Comparison of ENCODE assay signal across 7 mouse cellular contexts in the genomic region with DNA sequence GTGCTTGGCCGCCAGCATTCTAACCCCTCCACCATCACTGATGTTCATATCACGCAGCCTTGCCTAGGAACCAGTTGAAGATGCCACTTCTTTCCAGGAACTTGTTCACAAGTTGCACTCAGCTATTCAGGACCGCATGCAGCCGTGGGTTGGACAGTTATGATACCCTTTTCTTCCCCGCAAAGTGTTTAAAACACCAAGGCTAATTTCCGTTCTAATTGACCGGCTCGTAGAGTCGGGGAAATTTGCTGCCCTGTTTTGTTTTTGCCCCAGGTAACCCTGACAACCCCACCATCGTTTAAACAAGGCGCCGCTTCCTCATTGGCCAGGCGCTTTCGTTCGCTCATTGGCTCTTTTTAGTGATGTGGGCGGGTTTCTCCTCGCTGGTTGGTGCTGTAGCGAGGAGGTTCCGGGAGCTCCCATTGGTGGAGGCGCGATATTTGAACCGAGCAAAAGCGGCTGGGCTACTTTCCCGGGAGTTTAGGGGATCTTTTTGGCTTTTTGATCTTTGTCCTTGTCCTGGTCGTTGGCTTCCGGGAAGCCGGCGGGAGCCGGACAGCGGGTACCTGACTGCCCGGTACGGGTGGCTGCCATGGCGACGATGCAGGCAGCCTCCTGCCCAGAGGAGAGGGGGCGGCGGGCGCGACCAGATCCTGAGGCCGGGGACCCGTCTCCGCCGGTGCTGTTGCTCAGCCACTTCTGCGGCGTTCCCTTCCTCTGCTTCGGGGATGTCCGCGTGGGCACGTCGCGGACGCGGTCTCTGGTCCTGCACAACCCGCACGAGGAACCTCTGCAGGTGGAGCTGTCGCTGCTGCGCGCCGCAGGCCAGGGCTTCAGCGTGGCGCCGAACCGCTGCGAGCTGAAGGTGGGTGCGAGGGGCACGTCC. TPM values are rescaled to one million over a fixed set of nuclear protein-coding genes. Genes with fewer than 3 reads are reported as not detected.
DNase-seq lines count a peak whose midpoint lies in the region; ATAC-seq and TF ChIP-seq lines count a peak whose summit lies in the region.

A gene (plus strand): TSS at position 433 of the 886 bp plus-strand sequence.

- no peak for TF ChIP-seq CTCF in intestine, postnatal 0 days (IDR thresholded peaks at IDR 0.05; ENCODE audit: low read depth)
- TF ChIP-seq CTCF in small intestine, adult 2 months (IDR thresholded peaks at IDR 0.05; ENCODE audit: extremely low read depth, insufficient read length, insufficient replicate concordance, low read depth, low read length) = no peak

- no peaks in the 10 kb centered on the region for H3K27me3 ChIP-seq in embryonic facial prominence, embryonic 10.5 days (replicated peaks; ENCODE audit: low read depth, poor library complexity, severe bottlenecking)
- no peaks in the 10 kb centered on the region for H3K27me3 ChIP-seq in intestine, postnatal 0 days (replicated peaks; ENCODE audit: control insufficient read depth, insufficient read depth, low read length)
- H3K27me3 ChIP-seq in midbrain, embryonic 12.5 days = no peaks in the 10 kb centered on the region
- H3K27me3 ChIP-seq in small intestine, adult 2 months (ENCODE audit: control insufficient read depth, insufficient read depth, low read length) = no peaks in the 10 kb centered on the region

- no peaks in the 10 kb centered on the region for H3K9me3 ChIP-seq in embryonic facial prominence, embryonic 10.5 days
- H3K9me3 ChIP-seq in intestine, postnatal 0 days (ENCODE audit: control insufficient read depth) = no peaks in the 10 kb centered on the region
- H3K9me3 ChIP-seq in midbrain, embryonic 12.5 days = no peaks in the 10 kb centered on the region

- H3K36me3 ChIP-seq in embryonic facial prominence, embryonic 10.5 days (replicated peaks) = peaks cover 28% of the 10 kb centered on the region
- H3K36me3 ChIP-seq in intestine, postnatal 0 days (ENCODE audit: control insufficient read depth, insufficient read depth) = no peaks in the 10 kb centered on the region
- peaks cover 11% of the 10 kb centered on the region for H3K36me3 ChIP-seq in midbrain, embryonic 12.5 days
- H3K36me3 ChIP-seq in small intestine, adult 2 months (ENCODE audit: control insufficient read depth, insufficient read depth, low read length) = peaks cover 1% of the 10 kb centered on the region; the same call in 1 of the 2 replicates

- ATAC-seq in intestine, postnatal 0 days = peak; percentile 100
- ATAC-seq in midbrain, embryonic 12.5 days (ENCODE audit: low FRiP score, low read depth) = peak; percentile 99

- peak within 1 kb of the TSS; percentile 53 for H3K9ac ChIP-seq in intestine, postnatal 0 days (ENCODE audit: low read depth, low read length)
- H3K9ac ChIP-seq in midbrain, embryonic 12.5 days (replicated peaks) = peak within 1 kb of the TSS; percentile 73

- under 1% methylated on average over 65 of the region's 65 CpGs for WGBS in embryonic facial prominence, embryonic 10.5 days
- under 1% methylated on average over 64 of the region's 65 CpGs for WGBS in intestine, postnatal 0 days
- under 1% methylated on average over 58 of the region's 65 CpGs for WGBS in midbrain, embryonic 12.5 days
- under 1% methylated on average over 65 of the region's 65 CpGs for WGBS in small intestine, adult 2 months

- H3K4me1 ChIP-seq in embryonic facial prominence, embryonic 10.5 days = peaks cover 23% of the 10 kb centered on the region
- 0 out of 2 replicates have a peak, but pooled peaks cover 6% of the 10 kb centered on the region for H3K4me1 ChIP-seq in intestine, postnatal 0 days (replicated peaks; ENCODE audit: control insufficient read depth, insufficient read depth, low read length)
- H3K4me1 ChIP-seq in midbrain, embryonic 12.5 days = peaks cover 18% of the 10 kb centered on the region
- peaks cover 5% of the 10 kb centered on the region for H3K4me1 ChIP-seq in small intestine, adult 2 months (ENCODE audit: control insufficient read depth, insufficient read depth, insufficient read length, low read length)

- H3K27ac ChIP-seq in embryonic facial prominence, embryonic 10.5 days (replicated peaks) = peak within 1 kb of the TSS; percentile 96
- H3K27ac ChIP-seq in intestine, postnatal 0 days (ENCODE audit: low read depth, low read length) = no peak within 1 kb of the TSS
- peak within 1 kb of the TSS; percentile 68; the same call in 1 of the 2 replicates for H3K27ac ChIP-seq in midbrain, embryonic 12.5 days (replicated peaks)
- H3K27ac ChIP-seq in small intestine, adult 2 months (ENCODE audit: insufficient read depth, low read depth, low read length) = no peak within 1 kb of the TSS

- intact Hi-C loops in left cerebral cortex, postnatal 4 days (cut with DNase I) = no loop called here

- H3K4me3 ChIP-seq in embryonic facial prominence, embryonic 10.5 days = peak within 1 kb of the TSS; percentile 95
- peak within 1 kb of the TSS; percentile 70 for H3K4me3 ChIP-seq in intestine, postnatal 0 days (ENCODE audit: low read depth, low read length)
- peak within 1 kb of the TSS; percentile 87 for H3K4me3 ChIP-seq in midbrain, embryonic 12.5 days
- peak within 1 kb of the TSS; percentile 74 for H3K4me3 ChIP-seq in small intestine, adult 2 months (ENCODE audit: low read depth, low read length)

- peak; percentile 91 for DNase-seq in adrenal gland, postnatal 10 days
- peak; percentile 93 for DNase-seq in embryonic facial prominence, embryonic 10.5 days (ENCODE audit: low spot score)
- peak; percentile 42 for DNase-seq in gonadal fat pad, adult 2 months (ENCODE audit: low read depth)
- DNase-seq in left cerebral cortex, postnatal 4 days = peak; percentile 91

- TF ChIP-seq POLR2A in small intestine, adult 2 months (IDR thresholded peaks at IDR 0.05; ENCODE audit: low read depth, low read length) = no peak

- H3K4me2 ChIP-seq in intestine, postnatal 0 days (replicated peaks; ENCODE audit: low read depth) = peak within 1 kb of the TSS; percentile 95
- H3K4me2 ChIP-seq in midbrain, embryonic 12.5 days (replicated peaks) = peak within 1 kb of the TSS; percentile 94

RNA-seq across cellular contexts. Expression of the gene that starts here (rescaled TPM):
- 10 to 100 TPM in 1 of 2 experiments, 1 to 10 TPM in 1; 7.7 to 10.8 TPM for total RNA-seq in adrenal gland, postnatal 10 days (2021)
- polyA plus RNA-seq in embryonic facial prominence, embryonic 10.5 days (2016; fragmentation: Nextera tagmentation; extraction: Ambion mirVana) = 20.2 and 21.8 TPM in 2 replicates
- 0.19 and 0.24 TPM in 2 replicates for polyA plus RNA-seq in gonadal fat pad, adult 2 months (2012; rRNA removed)
- 3.0 and 3.2 TPM in 2 replicates for polyA plus RNA-seq in intestine, postnatal 0 days (2015; fragmentation: Nextera tagmentation; extraction: Ambion mirVana)
- total RNA-seq in left cerebral cortex, postnatal 4 days (2021) = 1 to 10 TPM; 4.4 to 4.7 TPM
- 26.2 TPM in 2 replicates for polyA plus RNA-seq in midbrain, embryonic 12.5 days (2016; fragmentation: Nextera tagmentation; extraction: Ambion mirVana)
- 0.32 and 0.41 TPM in 2 replicates for polyA plus RNA-seq in small intestine, adult 2 months (2012; rRNA removed)

Comparison
In these comparisons a context has a peak if more than half of its experiments do, and no peak if none do; other contexts are left out.
1. Peak in DNase-seq in gonadal fat pad, adult 2 months; RNA of the gene not detected or under 1 TPM.
2. DNase-seq: peak in every context shown above with its lines; median percentile 93 in embryonic facial prominence, embryonic 10.5 days; 91 in adrenal gland, postnatal 10 days; 91 in left cerebral cortex, postnatal 4 days; 42 in gonadal fat pad, adult 2 months.
3. H3K27ac ChIP-seq: peak in embryonic facial prominence, embryonic 10.5 days (single experiment) and midbrain, embryonic 12.5 days (single experiment); none in intestine, postnatal 0 days (single experiment) and small intestine, adult 2 months (single experiment).
4. Peak in every context shown above with its lines, with median percentiles within 50 percentile points of each other: H3K4me3 ChIP-seq.